Mouse (Mus musculus): Measurements from ENCODE around the gene Alox8.

DNA sequence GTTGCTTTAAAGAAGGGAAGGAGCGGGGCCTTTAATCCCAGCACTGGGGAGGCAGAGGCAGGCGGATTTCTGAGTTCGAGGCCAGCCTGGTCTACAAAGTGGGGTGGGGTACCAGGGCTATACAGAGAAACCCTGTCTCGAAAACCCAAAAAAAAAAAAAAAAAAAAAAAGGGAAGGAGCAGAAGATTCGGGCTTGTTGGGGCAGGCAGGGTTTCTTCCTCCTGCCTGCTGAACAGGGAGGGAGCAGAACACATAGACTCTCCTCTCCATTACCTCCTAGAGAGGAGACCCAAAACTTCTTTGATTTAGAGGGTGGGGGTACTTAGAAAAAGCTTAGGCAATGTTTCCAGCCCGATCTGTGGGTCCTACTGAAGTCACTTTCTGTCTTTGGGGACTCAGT lies 62.3 kb downstream of the Alox8 start:
- TF ChIP-seq CTCF (IDR thresholded peaks at IDR 0.05; ENCODE audit: low read depth, low read length) (no peak), POLR2A (IDR thresholded peaks at IDR 0.05; ENCODE audit: extremely low read depth, insufficient read depth, low read length) (no peak)
